Mouse (Mus musculus): ENCODE results near the gene Sfmbt2. TPM values are rescaled to one million over a fixed set of nuclear protein-coding genes. Genes with fewer than 3 reads are reported as not detected.
A peak's percentile ranks its signal among the peaks of the same experiment; 100 is the strongest.

Gene Sfmbt2
- polyA plus RNA-seq, 1 experiment from 2014 or later, result 2.3 TPM

DNA sequence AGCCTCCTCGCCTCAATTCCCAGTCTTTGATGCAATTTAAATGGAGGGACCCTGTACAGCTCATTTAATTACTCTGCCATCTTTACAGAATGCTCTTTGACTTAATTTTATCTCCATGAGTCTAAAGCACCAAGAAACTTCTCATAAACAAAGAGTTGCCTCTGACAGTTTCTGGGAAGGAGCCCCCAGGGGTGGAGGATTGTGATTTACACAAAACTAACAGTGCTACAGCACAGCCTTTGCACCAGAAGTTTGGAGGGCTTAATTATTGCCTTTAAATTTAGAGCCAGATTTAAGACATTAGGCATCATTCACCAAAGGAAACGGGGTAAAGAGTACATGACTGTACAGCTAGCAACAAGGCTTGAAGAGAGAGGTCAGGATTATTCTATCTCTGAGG, 245.2 kb downstream of the Sfmbt2 start:
- no peaks in the 10 kb centered on the region for H3K9me3 ChIP-seq (ENCODE audit: control insufficient read depth, low read depth, low read length)
- H3K36me3 ChIP-seq (ENCODE audit: control insufficient read depth, insufficient read depth, low read length), result no peaks in the 10 kb centered on the region
- no peak overlapping the region for H3K9ac ChIP-seq (replicated peaks; ENCODE audit: low read depth, low read length)
- WGBS, result 68% methylated on average over 2 of the region's 2 CpGs
- ATAC-seq (ENCODE audit: insufficient number of reproducible peaks, insufficient read depth, low FRiP score, low read depth), result no peak
- no peaks in the 10 kb centered on the region for H3K27me3 ChIP-seq (ENCODE audit: control insufficient read depth, insufficient read depth, low read length)
- H3K4me1 ChIP-seq (ENCODE audit: control insufficient read depth, insufficient read depth, low read length), result no peaks in the 10 kb centered on the region
- H3K4me2 ChIP-seq (replicated peaks; ENCODE audit: low read depth, low read length), result no peak overlapping the region
- no peak overlapping the region for H3K27ac ChIP-seq (ENCODE audit: low read length)
- no peak overlapping the region for H3K4me3 ChIP-seq (ENCODE audit: low read depth, low read length)

MicroRNAs within 50 kb of the gene (microRNA counts, 519-probe panel; counts per million panel counts)
- microRNA mmu-miR-297a+mmu-miR-466f+mmu-miR-669b (not detected), microRNA mmu-miR-297b-3p (not detected), microRNA mmu-miR-297b-5p (not detected), microRNA mmu-miR-297c (1,133 counts per million, percentile 4 among the panel's probes with 10 or more counts), microRNA mmu-miR-466a-3p+mmu-miR-466b-3-3p (3,391 counts per million, percentile 65 among the panel's probes with 10 or more counts), microRNA mmu-miR-466a-5p+mmu-miR-466e-5p (not detected), microRNA mmu-miR-466c-5p (1,826 counts per million, percentile 14 among the panel's probes with 10 or more counts), microRNA mmu-miR-466d-3p (2,250 counts per million, percentile 32 among the panel's probes with 10 or more counts), microRNA mmu-miR-466d-5p (1,646 counts per million, percentile 10 among the panel's probes with 10 or more counts), microRNA mmu-miR-466f-5p (not detected), microRNA mmu-miR-466g (3,171 counts per million, percentile 59 among the panel's probes with 10 or more counts), microRNA mmu-miR-466h (not detected), microRNA mmu-miR-466l (2,192 counts per million, percentile 30 among the panel's probes with 10 or more counts), microRNA mmu-miR-467a (2,054 counts per million, percentile 24 among the panel's probes with 10 or more counts), microRNA mmu-miR-467b (not detected), microRNA mmu-miR-467c (not detected), microRNA mmu-miR-467d (not detected), microRNA mmu-miR-467e (2,722 counts per million, percentile 46 among the panel's probes with 10 or more counts), microRNA mmu-miR-669a (3,122 counts per million, percentile 56 among the panel's probes with 10 or more counts), microRNA mmu-miR-669e (1,320 counts per million, percentile 5 among the panel's probes with 10 or more counts), microRNA mmu-miR-669f (3,953 counts per million, percentile 77 among the panel's probes with 10 or more counts), microRNA mmu-miR-669g (not detected), microRNA mmu-miR-669h-5p (not detected), microRNA mmu-miR-669i (1,809 counts per million, percentile 13 among the panel's probes with 10 or more counts), microRNA mmu-miR-669j (2,152 counts per million, percentile 27 among the panel's probes with 10 or more counts), microRNA mmu-miR-669m (not detected), microRNA mmu-miR-669o (2,070 counts per million, percentile 26 among the panel's probes with 10 or more counts)

Small RNA genes lying within 50 kb of the gene (microRNA-seq; reads per million reads assigned to microRNA genes)
- gene Gm22051 (not detected), gene Gm22072 (1.3 reads per million), gene Gm22091 (not detected), gene Gm22166 (not detected), gene Gm22239 (1.3 reads per million), gene Gm22626 (not detected), gene Gm22635 (not detected), gene Gm22677 (not detected), gene Gm22678 (not detected), gene Gm22775 (not detected), gene Gm22925 (not detected), gene Gm23108 (not detected), gene Gm23288 (not detected), gene Gm23542 (not detected), gene Gm23569 (not detected), gene Gm23571 (not detected), gene Gm23578 (not detected), gene Gm23651 (not detected), gene Gm23988 (not detected), gene Gm24028 (not detected), gene Gm24167 (not detected), gene Gm24315 (not detected), gene Gm24342 (not detected), gene Gm24488 (not detected), gene Gm24640 (not detected), gene Gm24673 (not detected), gene Gm24761 (not detected), gene Gm24806 (not detected), gene Gm25022 (not detected), gene Gm25158 (not detected), gene Gm25263 (not detected), gene Gm25285 (not detected), gene Gm25316 (not detected), gene Gm25451 (not detected), gene Gm25673 (not detected), gene Gm25680 (not detected), gene Gm25701 (not detected), gene Gm25753 (not detected), gene Gm25943 (not detected), gene Gm26060 (not detected), gene Gm26073 (not detected), gene Gm26092 (not detected), gene Gm26156 (not detected), gene Gm26229 (not detected), gene Gm26398 (not detected), gene Gm26426 (not detected), gene Gm26431 (not detected), gene Gm26491 (not detected), gene Mir297a-2 (5.5 reads per million, percentile 13 among the genes with 10 or more reads in this experiment), gene Mir297a-3 (not detected), gene Mir297a-4 (not detected), gene Mir297b (0.78 reads per million), gene Mir297c (not detected), gene Mir466 (0.78 reads per million), gene Mir466b-1 (not detected), gene Mir466b-2 (not detected), gene Mir466b-3 (0.78 reads per million), gene Mir466b-4 (not detected), gene Mir466b-5 (not detected), gene Mir466b-6 (not detected), gene Mir466b-7 (not detected), gene Mir466b-8 (not detected), gene Mir466c-1 (not detected), gene Mir466c-2 (not detected), gene Mir466d (not detected), gene Mir466e (not detected), gene Mir466f-1 (not detected), gene Mir466f-2 (not detected), gene Mir466f-3 (not detected), gene Mir466g (not detected), gene Mir466h (2.1 reads per million), gene Mir466l (1.0 reads per million), gene Mir466m (not detected), gene Mir466n (23.9 reads per million, percentile 29 among the genes with 10 or more reads in this experiment), gene Mir466o (0.78 reads per million), gene Mir466p (not detected), gene Mir467a-1 (not detected), gene Mir467a-10 (not detected), gene Mir467a-2 (not detected), gene Mir467a-3 (not detected), gene Mir467a-4 (not detected), gene Mir467a-5 (not detected), gene Mir467a-6 (not detected), gene Mir467a-7 (not detected), gene Mir467a-8 (not detected), gene Mir467a-9 (not detected), gene Mir467b (not detected), gene Mir467c (1,190 reads per million, percentile 74 among the genes with 10 or more reads in this experiment), gene Mir467d (1,594 reads per million, percentile 77 among the genes with 10 or more reads in this experiment), gene Mir467e (1,838 reads per million, percentile 78 among the genes with 10 or more reads in this experiment), gene Mir669a-1 (not detected), gene Mir669a-10 (not detected), gene Mir669a-11 (not detected), gene Mir669a-12 (not detected), gene Mir669a-2 (not detected), gene Mir669a-3 (not detected), gene Mir669a-4 (not detected), gene Mir669a-5 (not detected), gene Mir669a-6 (not detected), gene Mir669a-7 (not detected), gene Mir669a-8 (not detected), gene Mir669a-9 (not detected), gene Mir669b (not detected), gene Mir669c (159 reads per million, percentile 54 among the genes with 10 or more reads in this experiment), gene Mir669d (not detected), gene Mir669d-2 (not detected), gene Mir669e (35.1 reads per million, percentile 35 among the genes with 10 or more reads in this experiment), gene Mir669f (1.3 reads per million), gene Mir669g (not detected), gene Mir669h (6.2 reads per million, percentile 15 among the genes with 10 or more reads in this experiment), gene Mir669i (not detected), gene Mir669j (not detected), gene Mir669k (not detected), gene Mir669l (508 reads per million, percentile 65 among the genes with 10 or more reads in this experiment), gene Mir669m-1 (not detected), gene Mir669m-2 (not detected), gene Mir669o (485 reads per million, percentile 64 among the genes with 10 or more reads in this experiment), gene Mir669p-1 (not detected), gene Mir669p-2 (not detected)

Other genes starting within 250 kb of the Sfmbt2 start
- 7.0 and 7.7 TPM in 2 replicates for gene Itih2, start 239.1 kb upstream of the Sfmbt2 start, polyA plus RNA-seq (2014; fragmentation: Nextera tagmentation; extraction: Ambion mirVana)
- 14.8 and 15.6 TPM in 2 replicates for gene Itih5, start 216.9 kb upstream of the Sfmbt2 start, polyA plus RNA-seq (2014; fragmentation: Nextera tagmentation; extraction: Ambion mirVana)

Measured in stomach, embryonic 14.5 days (tissue).